Mouse (Mus musculus) embryo, embryonic 9.5 days (tissue): ENCODE data around the gene AI464131.

Source experiments
- DNase-seq: peaks from one replicate; pipeline ENCODE4 v3.0.0-alpha.2; 2017; ENCODE audit errors: extremely low spot score

AI464131 gene

GRCm38 (mm10) chr4:41505131-41505551 is 2.3 kb upstream of the AI464131 start:
- no peak for DNase-seq

GRCm38 (mm10) chr4:41504325-41504724 is 1.4 kb upstream of the AI464131 start:
- DNase-seq, result no peak

- no peak for DNase-seq
Observed at GRCm38 (mm10) chr4:41502171-41502940, 520 bp downstream of the AI464131 start.

- no peak for DNase-seq
Observed at GRCm38 (mm10) chr4:41500787-41501186, 2.1 kb downstream of the AI464131 start.

- no peak for DNase-seq
Observed at GRCm38 (mm10) chr4:41499619-41500018, 3.3 kb downstream of the AI464131 start.

- DNase-seq, result peak; percentile 55
Observed at GRCm38 (mm10) chr4:41498921-41499391, 3.9 kb downstream of the AI464131 start.

- no peak for DNase-seq
Observed at GRCm38 (mm10) chr4:41497995-41498845, 4.7 kb downstream of the AI464131 start.

GRCm38 (mm10) chr4:41497579-41497978 is 5.3 kb downstream of the AI464131 start:
- DNase-seq, result peak; percentile 69

GRCm38 (mm10) chr4:41497046-41497445 is 5.8 kb downstream of the AI464131 start:
- DNase-seq, result no peak

GRCm38 (mm10) chr4:41495850-41496249 is 7.0 kb downstream of the AI464131 start:
- DNase-seq, result no peak

- no peak for DNase-seq
Observed at GRCm38 (mm10) chr4:41495076-41495475, 7.8 kb downstream of the AI464131 start.

- DNase-seq, result no peak
Observed at GRCm38 (mm10) chr4:41494378-41494777, 8.5 kb downstream of the AI464131 start.

- no peak for DNase-seq
Observed at GRCm38 (mm10) chr4:41493464-41494116, 9.3 kb downstream of the AI464131 start.

GRCm38 (mm10) chr4:41492951-41493350 is 9.9 kb downstream of the AI464131 start:
- DNase-seq, result no peak

- no peak for DNase-seq
Observed at GRCm38 (mm10) chr4:41481601-41482017, 21.3 kb downstream of the AI464131 start.

GRCm38 (mm10) chr4:41480254-41480653 is 22.6 kb downstream of the AI464131 start:
- DNase-seq, result no peak

GRCm38 (mm10) chr4:41479456-41479804 is 23.4 kb downstream of the AI464131 start:
- DNase-seq, result no peak

- DNase-seq, result no peak
Observed at GRCm38 (mm10) chr4:41478751-41479455, 24.0 kb downstream of the AI464131 start.

- no peak for DNase-seq
Observed at GRCm38 (mm10) chr4:41477648-41478160, 25.2 kb downstream of the AI464131 start.

- DNase-seq, result no peak
Observed at GRCm38 (mm10) chr4:41471384-41471689, 31.5 kb downstream of the AI464131 start.

GRCm38 (mm10) chr4:41470684-41471383 is 32.0 kb downstream of the AI464131 start:
- DNase-seq, result no peak
